Comparison of ENCODE assay signal across 11 mouse cellular contexts in genomic region chr8:118611551-118611950, GRCm38 (mm10).
DNase-seq lines count a peak whose midpoint lies in the region; TF ChIP-seq lines count a peak whose summit lies in the region.
"Had no signal": no experiment of that assay in that cellular context is flagged by ENCODE, and none has a peak within 500 bp of the region (broad histone marks: within the 10 kb centered on the region; RNA-seq: fewer than 3 reads in every experiment).

No protein-coding gene starts in this region.

- DNase-seq in brain, embryonic 14.5 days (ENCODE audit: low read depth), result peak; percentile 74
- DNase-seq in cerebellum, adult 8-10 months, result peak; percentile 57
- DNase-seq in layer of hippocampus, adult 11-12 months (ENCODE audit: low spot score), result peak; percentile 82
- peak; percentile 39 to 57 for DNase-seq in left cerebral cortex, postnatal 36 days (ENCODE audit: low spot score in 2 of 2)
- DNase-seq in thymus, adult 2 months, result no peak
- no peak for DNase-seq in heart, adult 9 months (ENCODE audit: low spot score in 2 of 2)
- no peak for DNase-seq in urinary bladder, postnatal 10 days (ENCODE audit: low spot score)
- DNase-seq: adrenal gland, postnatal 10 days; heart, adult 18-20 months had no signal

- no peaks in the 10 kb centered on the region for H3K36me3 ChIP-seq in thymus, adult 2 months (ENCODE audit: control insufficient read depth, insufficient read depth, low read length)
- H3K36me3 ChIP-seq: limb, embryonic 13.5 days; midbrain, embryonic 12.5 days had no signal

- H3K27ac ChIP-seq in thymus, adult 2 months (ENCODE audit: control insufficient read depth, insufficient read depth, low read length), result no peak overlapping the region
- H3K27ac ChIP-seq: limb, embryonic 13.5 days; midbrain, embryonic 12.5 days had no signal

- no peak for TF ChIP-seq CTCF in brain, embryonic 14.5 days (IDR thresholded peaks at IDR 0.05; ENCODE audit: borderline replicate concordance, extremely low read depth, insufficient read depth, insufficient read length)
- no peak for TF ChIP-seq CTCF in thymus, adult 2 months (IDR thresholded peaks at IDR 0.05; ENCODE audit: borderline replicate concordance, control insufficient read depth, extremely low read depth, insufficient read depth, low read length, poor library complexity)

- no peak for TF ChIP-seq POLR2A in brain, embryonic 14.5 days (IDR thresholded peaks at IDR 0.05; ENCODE audit: borderline replicate concordance, extremely low read depth, insufficient read depth, insufficient read length, poor library complexity, severe bottlenecking)
- TF ChIP-seq POLR2A in thymus, adult 2 months (IDR thresholded peaks at IDR 0.05; ENCODE audit: control insufficient read depth, extremely low read depth, insufficient read depth, low read length, poor library complexity), result no peak

- no peaks in the 10 kb centered on the region for H3K4me1 ChIP-seq in thymus, adult 2 months (replicated peaks; ENCODE audit: control insufficient read depth, insufficient read depth, low read length)
- H3K4me1 ChIP-seq: midbrain, embryonic 12.5 days had no signal

- intact Hi-C loops in left cerebral cortex, postnatal 36 days (cut with DNase I), result no loop called here

- H3K4me3 ChIP-seq in thymus, adult 2 months (ENCODE audit: control insufficient read depth, insufficient read depth, low read length), result no peak overlapping the region
- H3K4me3 ChIP-seq: limb, embryonic 13.5 days; midbrain, embryonic 12.5 days had no signal

- WGBS in thymus, adult 2 months, result 91% methylated on average over 10 of the region's 10 CpGs

- no peaks in the 10 kb centered on the region for H3K27me3 ChIP-seq in thymus, adult 2 months (ENCODE audit: control insufficient read depth, insufficient read depth, low read length)
- H3K27me3 ChIP-seq: limb, embryonic 13.5 days; midbrain, embryonic 12.5 days had no signal

Comparison
In these comparisons a context has a peak if more than half of its experiments do, and no peak if none do; other contexts are left out.
1. DNase-seq: peak in brain, embryonic 14.5 days (single experiment), cerebellum, adult 8-10 months (single experiment), layer of hippocampus, adult 11-12 months (single experiment) and left cerebral cortex, postnatal 36 days (2 of 2); none in thymus, adult 2 months (single experiment), heart, adult 9 months (0 of 2) and urinary bladder, postnatal 10 days (single experiment).